Mouse (Mus musculus) layer of hippocampus, adult 8-10 months (tissue): ENCODE data around the gene Serinc3. TPM values are rescaled to one million over a fixed set of nuclear protein-coding genes. Genes with fewer than 3 reads are reported as not detected.
"Not testable (repeated sequence)": the region's sequence is repeated elsewhere in the genome, so short reads cannot be mapped to it uniquely, and the experiment has no call there.

ENCODE experiments used
- DNase-seq, 2 experiments: peaks; one replicate each; pipeline ENCODE4 v3.0.0; 2022; ENCODE audit warnings: low spot score in 2 of 2
- total RNA-seq, 4 experiments: library from RNA; stranded (reverse); gene quantifications; 2 replicates each; pipeline ENCODE4 v1.2.4; 2022

Gene Serinc3
- total RNA-seq, 4 experiments from 2014 or later: 201 to 242 (median 213) TPM

DNA sequence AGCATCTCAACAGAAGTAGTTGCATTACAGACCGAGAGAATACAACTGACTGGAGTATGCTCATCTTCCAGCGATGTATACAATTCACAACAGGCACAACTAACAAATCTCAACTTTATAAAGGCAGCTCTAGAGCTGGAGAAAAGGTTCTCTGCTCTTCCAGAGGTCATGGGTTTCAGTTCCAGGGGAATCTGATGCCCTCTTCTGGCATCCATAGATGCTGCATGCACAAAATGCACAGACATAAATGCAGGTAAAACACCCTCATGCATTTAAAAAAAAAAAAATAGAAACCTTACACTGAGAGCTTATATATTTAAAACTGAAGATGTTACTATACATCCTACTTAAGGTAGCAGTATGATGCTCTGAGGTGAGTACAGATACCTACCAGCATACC, 13.2 kb downstream of the Serinc3 start:
- no peak for DNase-seq

DNA sequence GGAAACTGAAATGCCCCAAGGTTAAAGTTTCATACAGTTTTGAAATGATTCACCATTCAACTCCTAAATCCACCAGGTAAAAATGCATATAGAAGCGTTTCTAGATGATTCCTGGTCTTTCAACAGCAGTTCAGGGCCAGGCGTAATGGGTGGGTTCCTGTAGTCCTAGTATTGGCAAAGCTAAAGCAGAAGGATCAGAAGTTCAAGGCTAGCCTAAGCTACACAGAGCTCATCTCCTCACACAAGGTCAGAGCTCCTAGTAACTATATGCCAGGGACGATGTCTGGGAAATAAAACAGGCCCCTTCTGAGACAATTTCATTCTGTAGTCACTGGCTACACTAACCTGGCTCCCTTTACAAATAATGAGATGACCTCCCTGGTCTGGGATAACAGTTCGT, 13.7 kb downstream of the Serinc3 start:
- no peak for DNase-seq

DNA sequence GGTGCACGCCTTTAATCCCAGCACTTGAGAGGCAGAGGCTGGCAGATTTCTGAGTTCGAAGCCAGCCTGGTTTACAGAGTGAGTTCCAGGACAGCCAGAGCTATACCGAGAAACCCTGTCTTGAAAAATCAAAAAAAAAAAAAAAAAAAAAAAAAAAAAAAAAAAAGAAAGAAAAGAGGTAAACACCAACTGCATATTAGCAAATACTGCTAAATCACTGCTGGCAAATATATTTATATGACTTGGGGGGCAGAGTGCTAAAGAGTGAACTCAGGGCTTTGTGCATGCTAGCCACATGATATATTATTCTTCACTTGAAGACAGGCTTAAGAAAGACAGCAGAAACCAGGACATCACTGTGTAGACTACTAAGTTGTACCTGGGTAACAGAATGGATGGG, 23.5 kb downstream of the Serinc3 start:
- not testable (repeated sequence) for DNase-seq

DNA sequence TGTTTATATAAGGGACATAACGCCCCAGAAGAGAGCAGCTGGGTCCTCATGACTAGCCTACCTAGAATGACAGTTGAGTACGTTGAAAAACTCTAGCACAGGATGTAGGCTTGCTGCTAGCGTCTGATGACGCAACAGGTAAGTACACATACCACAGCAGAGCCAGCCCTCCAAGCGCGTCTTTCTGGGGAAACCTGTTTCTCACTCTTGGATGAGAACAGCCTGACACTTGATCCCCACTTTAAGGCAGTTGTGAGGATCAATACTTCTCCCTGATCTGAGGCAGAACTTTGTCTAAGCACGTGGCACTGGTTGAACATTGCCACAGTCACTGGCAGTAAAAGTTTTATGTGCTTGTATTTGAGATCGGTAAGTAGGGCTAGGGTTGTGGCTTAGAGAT, 24.5 kb downstream of the Serinc3 start:
- no peak for DNase-seq

DNA sequence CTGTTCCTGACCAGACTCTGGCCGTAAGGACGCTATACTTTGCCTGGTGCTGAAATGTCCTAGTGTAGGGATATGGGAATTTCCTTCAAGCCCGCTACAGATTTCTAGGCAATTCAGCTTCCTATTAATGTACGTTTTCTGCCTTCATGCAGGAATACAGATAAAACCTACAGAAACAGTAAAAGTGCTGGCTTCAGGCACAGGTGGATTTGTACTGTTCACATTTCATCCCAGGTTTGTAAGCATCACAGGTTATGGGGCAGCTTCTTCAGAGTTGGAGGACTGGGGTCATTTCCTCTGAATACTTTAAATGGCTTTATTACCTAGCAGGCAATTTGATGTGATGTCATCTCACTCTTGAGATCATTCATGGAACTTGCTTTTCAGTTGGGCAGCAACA, 27.1 kb downstream of the Serinc3 start:
- DNase-seq: no peak

DNA sequence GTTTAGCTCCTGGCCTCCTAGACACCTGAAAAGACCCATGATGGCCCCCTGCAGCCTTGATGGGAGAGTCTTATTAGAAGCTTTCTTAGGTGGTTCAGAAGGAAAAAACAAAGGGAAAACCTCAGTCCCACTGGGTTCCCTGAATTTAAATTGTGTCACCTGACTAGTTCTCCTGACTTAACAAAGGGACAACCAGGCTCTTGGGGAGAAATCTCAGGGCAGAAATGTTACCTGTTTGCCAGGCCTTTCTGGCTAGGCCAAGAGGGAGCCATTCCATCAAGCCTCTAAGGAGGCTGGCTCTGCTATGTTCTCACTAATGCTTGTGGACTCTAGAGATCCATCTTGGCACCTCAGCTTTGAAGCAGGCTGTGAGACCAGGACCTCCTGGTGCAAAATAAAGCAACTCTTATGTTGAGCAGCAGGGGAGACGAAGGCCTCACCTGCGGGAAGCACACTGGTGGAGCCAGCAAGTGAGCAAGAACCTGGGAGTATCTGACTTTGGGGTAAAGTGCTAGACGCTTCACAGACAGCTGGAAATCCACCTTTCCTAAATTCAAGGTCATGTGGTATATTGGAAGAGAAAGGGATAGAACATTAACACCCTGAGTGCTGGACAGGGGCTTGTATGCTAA, 27.6 kb downstream of the Serinc3 start:
- DNase-seq: no peak

DNA sequence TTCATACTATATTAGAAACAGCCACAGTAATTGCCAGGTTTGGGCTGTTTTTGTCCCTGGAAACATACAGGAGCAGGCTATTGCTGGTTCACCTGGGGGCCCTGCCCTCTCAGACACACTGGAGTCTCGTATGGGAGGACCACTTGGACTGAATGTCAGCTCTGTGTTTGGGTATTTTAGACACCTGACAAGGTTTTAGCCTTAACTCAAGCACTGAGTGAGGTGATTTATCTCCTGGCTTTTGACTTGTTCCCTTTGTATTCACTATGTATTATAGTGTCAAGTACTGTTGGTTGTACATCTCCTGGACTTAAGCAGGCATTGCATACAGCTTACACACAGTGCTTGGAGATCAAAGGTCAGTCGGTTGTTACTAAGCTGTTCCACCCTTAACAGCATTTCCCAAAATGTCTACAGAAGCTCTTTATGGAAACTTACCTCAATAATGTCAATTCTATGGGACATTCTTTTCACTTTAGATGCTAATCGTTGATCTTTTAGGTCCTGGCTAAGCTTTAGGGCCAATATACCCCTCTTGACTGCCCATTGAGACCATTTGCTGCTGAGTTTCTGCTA, 28.2 kb downstream of the Serinc3 start:
- DNase-seq: no peak

GRCm38 (mm10) chr2:163615906-163616651, 28.9 kb downstream of the Serinc3 start:
- DNase-seq: no peak

DNA sequence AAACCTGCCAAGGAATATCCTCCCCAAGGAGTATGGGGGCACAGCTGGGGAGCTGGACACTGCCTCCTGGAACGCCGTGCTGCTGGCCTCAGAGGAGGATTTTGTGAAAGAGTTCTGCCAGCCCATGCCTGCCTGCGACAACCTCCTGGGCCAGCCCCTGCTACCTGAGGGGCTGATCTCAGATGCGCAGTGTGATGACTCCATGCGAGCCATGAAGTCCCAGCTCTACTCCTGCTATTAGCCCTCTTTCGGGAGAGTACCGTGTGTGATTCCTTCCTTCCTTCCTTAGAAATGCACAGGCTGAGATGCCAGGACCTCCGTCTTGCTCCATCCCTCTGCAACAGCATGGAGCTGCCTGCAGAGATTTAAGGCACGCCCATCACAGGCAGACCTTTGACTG, 29.5 kb downstream of the Serinc3 start:
- no peak for DNase-seq

DNA sequence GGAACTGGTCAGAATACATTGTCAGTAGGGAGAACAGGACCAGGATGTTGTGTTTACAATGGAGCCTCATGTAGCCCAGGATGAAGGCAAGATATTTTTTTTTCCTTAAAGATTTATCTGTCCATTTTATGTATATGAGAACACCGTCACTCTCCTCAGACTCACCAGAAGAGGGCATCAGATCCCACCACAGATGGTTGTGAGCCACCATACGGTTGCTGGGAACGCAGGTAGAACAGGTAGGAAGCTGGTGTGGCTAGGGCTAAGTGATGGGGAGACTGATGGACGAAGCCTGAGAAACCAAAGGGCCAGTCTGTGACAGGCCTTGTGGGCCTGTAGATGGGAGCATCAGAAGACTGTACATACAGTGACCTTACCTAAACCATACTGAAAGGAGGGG, 30.9 kb downstream of the Serinc3 start:
- no peak for DNase-seq

DNA sequence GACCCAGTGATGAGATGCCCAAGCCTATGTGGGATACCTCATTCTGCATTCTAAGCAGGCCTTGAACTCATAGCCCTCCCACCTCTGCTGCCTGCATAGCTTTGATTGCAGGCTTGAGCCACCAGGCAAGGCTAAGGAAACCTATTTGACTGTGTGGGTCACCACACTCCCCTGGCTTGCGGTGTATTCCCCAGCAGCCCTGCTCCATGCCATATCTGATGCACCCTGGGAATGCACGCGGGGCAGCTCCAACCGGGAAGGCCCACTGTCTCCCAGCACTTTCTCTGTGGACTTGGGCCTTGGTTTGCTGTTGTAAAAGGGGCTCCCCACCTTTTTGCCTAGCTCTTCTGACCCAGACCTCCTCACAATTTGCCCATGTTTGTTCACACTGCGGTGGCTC, 31.7 kb downstream of the Serinc3 start:
- DNase-seq: no peak

- no peak for DNase-seq
Observed at GRCm38 (mm10) chr2:163611176-163611575, 33.8 kb downstream of the Serinc3 start.

DNA sequence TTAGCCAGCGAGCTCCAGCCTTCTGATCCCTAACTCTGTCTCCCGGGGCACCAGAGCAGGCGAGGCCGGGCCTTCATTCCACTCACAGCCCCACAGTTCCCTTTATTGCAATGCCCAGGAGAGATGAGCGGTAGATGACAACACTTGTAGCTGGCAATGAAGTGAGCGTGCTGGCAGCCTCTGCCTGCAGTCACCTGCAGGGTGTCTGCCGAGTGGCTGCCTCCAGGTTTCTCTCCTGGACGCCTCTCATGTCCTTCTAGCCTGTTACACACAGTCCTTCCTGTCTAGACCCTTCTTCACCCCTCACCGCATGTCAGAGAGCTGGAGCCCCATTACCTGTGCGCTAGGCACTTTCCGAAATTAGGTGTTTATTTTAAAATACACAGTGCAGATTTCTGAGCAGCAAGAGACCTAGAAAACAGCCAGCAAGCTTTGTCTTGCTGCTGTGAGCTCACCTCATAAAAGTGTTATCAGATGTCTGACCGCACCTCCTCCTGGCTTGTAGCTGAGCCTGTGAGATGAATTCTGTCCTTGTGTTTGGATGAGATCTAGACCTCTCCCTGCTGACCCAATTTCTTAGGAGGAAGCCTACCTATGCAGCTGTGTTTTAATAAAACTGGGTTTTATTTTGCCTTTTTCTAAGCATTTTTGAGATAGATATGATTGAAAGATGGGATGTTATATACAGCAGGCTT, 35.5 kb downstream of the Serinc3 start:
- DNase-seq: no peak

DNA sequence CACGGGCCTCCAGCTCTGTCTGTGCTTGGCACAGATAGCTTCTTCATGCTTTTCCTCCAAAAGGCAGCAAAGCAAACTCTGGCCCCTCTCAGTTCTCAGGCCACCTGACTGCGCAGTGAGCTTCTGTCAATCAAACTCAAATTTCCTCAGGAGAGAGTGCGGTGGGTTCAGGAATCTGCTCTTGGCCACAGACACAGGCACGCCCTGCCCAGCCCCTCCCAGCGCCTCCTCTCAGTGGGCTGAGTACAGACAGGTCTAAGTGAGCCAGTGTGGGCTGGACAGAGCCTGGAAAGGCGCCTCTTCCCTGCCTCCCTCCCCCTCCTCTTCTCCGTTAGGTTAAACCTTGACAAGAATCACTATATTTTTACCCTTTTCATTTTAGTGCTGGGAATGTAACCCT, 36.9 kb downstream of the Serinc3 start:
- DNase-seq: no peak

DNA sequence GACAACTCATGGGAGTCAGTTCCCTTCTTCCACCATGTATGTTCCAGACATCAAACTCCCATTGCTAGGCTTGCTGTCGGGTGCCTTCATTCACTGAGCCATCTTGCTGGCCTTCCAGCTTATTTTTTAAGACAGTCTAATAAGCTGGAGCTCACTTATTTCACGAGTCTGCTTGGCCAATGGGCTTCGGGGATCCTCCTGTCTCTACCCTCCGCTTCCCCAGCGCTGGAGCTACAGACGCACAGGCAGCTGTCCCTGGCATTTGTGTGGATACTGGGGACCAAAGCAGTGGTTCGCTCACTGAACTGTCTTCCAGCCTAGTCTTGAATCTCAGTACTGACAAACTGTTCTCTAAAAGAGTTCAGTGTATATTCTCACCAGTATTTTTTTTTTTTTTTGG, 38.8 kb downstream of the Serinc3 start:
- DNase-seq: no peak

DNA sequence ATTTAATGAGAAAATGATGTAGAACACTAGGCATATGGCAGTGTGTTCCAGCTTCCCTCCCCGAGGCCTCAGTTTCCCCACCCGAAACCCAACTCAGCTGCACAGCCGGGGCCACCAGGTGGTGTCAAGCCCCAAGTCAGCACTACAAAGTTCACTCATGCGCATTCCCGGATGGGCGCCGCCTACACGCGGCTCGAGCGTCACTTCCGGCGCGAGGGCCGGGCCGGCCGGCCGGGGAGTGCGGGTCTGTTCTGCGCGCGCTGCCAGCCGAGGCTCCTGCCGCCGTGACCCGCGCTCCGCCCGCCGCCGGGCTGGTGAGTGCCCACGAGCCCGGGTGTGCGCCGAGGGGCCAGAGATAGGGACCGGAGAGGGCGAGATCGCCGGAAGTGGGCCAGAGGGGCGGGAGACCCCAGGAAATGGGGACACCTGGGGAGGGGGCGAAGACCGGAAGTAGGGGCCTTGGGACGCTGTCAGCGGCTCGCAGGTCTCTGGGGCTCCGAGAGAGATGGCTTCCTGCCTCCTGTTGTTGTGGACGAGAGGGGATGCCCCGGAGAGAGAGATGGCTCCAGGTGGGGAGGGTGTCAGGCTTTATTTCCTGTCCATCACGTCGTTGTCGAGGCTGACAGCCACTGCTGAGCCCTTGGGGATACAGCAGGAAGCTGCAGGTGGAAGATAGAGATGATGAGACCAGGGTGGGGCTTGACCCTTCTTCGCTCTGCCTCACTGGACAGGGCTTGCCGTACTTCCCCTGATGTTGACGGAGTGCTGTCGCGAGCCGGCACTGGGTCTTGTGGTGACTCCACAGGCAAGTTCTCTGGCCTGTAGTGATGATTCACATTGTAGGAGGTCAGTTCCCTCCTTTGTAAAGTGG, 42.6 kb downstream of the Serinc3 start, which contains the start of gene Ttpal:
Ttpal (plus strand) TSS at position 214 of the 871 bp plus-strand sequence.
- DNase-seq: peak; percentile 75 to 85

DNA sequence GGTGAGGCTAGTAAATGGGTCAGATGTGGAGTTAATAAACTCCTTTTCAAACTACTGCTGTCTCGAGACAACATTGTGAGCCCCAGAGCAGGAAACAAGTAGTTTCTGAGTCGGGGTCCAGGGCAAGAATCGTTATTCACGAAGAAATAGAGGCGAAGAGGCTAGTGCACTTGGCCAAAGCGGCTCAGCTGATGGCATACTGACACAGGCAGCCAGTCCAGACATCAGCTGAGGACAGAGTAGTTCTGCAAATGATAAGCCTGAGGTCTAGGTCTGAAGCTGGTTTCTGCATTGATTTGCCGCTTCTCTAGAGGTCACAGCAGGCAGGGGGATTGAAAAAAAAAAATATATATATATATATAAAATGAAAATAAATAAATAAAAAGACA, 43.2 kb downstream of the Serinc3 start:
- DNase-seq: no peak

GRCm38 (mm10) chr2:163601066-163601465, 43.9 kb downstream of the Serinc3 start:
- no peak for DNase-seq

- peak in 1 of 2 experiments; percentile 39 for DNase-seq
Observed at GRCm38 (mm10) chr2:163599226-163599625, 45.7 kb downstream of the Serinc3 start.

DNA sequence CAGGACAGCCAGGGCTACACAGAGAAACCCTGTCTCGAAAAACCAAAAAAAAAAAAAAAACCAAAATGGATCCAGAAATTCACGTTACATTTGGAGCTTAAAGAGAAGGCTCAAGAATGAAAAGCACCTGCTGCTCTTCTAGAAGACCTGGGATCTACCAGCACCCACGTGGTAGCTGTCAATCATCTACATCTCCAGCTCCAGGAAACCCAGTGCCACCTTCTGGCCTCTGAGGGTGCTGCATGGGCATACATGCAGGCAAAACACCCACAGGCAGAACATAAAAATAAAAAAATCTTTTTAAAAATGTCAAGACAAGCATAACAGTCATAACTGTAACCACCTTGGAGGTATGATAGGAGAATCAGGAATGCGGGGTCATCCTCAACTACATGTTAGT, 47.3 kb downstream of the Serinc3 start:
- DNase-seq: peak in 1 of 2 experiments; percentile 50

DNA sequence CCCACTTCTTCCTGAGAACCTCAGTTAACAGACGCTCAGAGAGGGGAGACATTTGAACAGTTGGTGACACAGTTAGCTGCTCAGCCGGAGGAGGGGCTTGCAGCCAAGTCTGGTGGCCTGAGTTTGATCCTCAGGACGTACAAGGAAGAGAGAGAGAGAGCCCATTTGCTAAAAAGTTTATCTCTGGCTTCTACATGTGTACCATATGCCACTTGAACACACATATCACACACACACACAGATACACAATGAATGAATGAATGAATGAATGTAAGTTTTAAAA, 48.1 kb downstream of the Serinc3 start:
- DNase-seq: no peak
